Mouse (Mus musculus) ovary, postnatal 10 days (tissue): ENCODE measurements around the gene Gm30302.
"Not testable (repeated sequence)": the region's sequence is repeated elsewhere in the genome, so short reads cannot be mapped to it uniquely, and the experiment has no call there.

Experiments used
- DNase-seq: peaks from one replicate; pipeline ENCODE4 v3.0.0; 2022; ENCODE audit warnings: low spot score

Gm30302 gene

GRCm38 (mm10) chr13:49798901-49799300 lies at the start of gene Gm30302:
Gene Gm30302 (minus strand): TSS chr13:49799001.
- no peak for DNase-seq

GRCm38 (mm10) chr13:49846751-49847150 lies 48.0 kb upstream of the Gm30302 start:
- no peak for DNase-seq

GRCm38 (mm10) chr13:49846141-49846540 lies 47.3 kb upstream of the Gm30302 start:
- no peak for DNase-seq

GRCm38 (mm10) chr13:49845663-49846062 lies 46.9 kb upstream of the Gm30302 start:
- no peak for DNase-seq

- no peak for DNase-seq
Measured at GRCm38 (mm10) chr13:49844071-49844470, 45.3 kb upstream of the Gm30302 start.

GRCm38 (mm10) chr13:49841186-49841585 lies 42.4 kb upstream of the Gm30302 start:
- DNase-seq: no peak

GRCm38 (mm10) chr13:49830355-49830754 lies 31.6 kb upstream of the Gm30302 start:
- no peak for DNase-seq

- DNase-seq: no peak
Measured at GRCm38 (mm10) chr13:49825300-49825699, 26.5 kb upstream of the Gm30302 start.

- DNase-seq: no peak
Measured at GRCm38 (mm10) chr13:49814958-49815357, 16.2 kb upstream of the Gm30302 start.

- DNase-seq: no peak
Measured at GRCm38 (mm10) chr13:49814420-49814819, 15.6 kb upstream of the Gm30302 start.

GRCm38 (mm10) chr13:49807146-49807545 lies 8.3 kb upstream of the Gm30302 start:
- no peak for DNase-seq

GRCm38 (mm10) chr13:49788563-49789393 lies 10.0 kb downstream of the Gm30302 start:
- no peak for DNase-seq

- no peak for DNase-seq
Measured at GRCm38 (mm10) chr13:49783899-49784298, 14.9 kb downstream of the Gm30302 start.

GRCm38 (mm10) chr13:49771536-49771935 lies 27.3 kb downstream of the Gm30302 start:
- not testable (repeated sequence) for DNase-seq

- no peak for DNase-seq
Measured at GRCm38 (mm10) chr13:49769111-49769510, 29.7 kb downstream of the Gm30302 start.

- DNase-seq: no peak
Measured at GRCm38 (mm10) chr13:49768048-49768447, 30.8 kb downstream of the Gm30302 start.

GRCm38 (mm10) chr13:49766269-49766668 lies 32.5 kb downstream of the Gm30302 start:
- DNase-seq: no peak

GRCm38 (mm10) chr13:49765306-49765705 lies 33.5 kb downstream of the Gm30302 start:
- DNase-seq: no peak

- no peak for DNase-seq
Measured at GRCm38 (mm10) chr13:49762208-49762607, 36.6 kb downstream of the Gm30302 start.

- DNase-seq: no peak
Measured at GRCm38 (mm10) chr13:49760675-49761074, 38.1 kb downstream of the Gm30302 start.

GRCm38 (mm10) chr13:49757966-49758365 lies 40.8 kb downstream of the Gm30302 start:
- no peak for DNase-seq

- DNase-seq: no peak
Measured at GRCm38 (mm10) chr13:49756591-49756990, 42.2 kb downstream of the Gm30302 start.

GRCm38 (mm10) chr13:49741285-49742040 lies 57.3 kb downstream of the Gm30302 start:
- no peak for DNase-seq
